In the genomic region with DNA sequence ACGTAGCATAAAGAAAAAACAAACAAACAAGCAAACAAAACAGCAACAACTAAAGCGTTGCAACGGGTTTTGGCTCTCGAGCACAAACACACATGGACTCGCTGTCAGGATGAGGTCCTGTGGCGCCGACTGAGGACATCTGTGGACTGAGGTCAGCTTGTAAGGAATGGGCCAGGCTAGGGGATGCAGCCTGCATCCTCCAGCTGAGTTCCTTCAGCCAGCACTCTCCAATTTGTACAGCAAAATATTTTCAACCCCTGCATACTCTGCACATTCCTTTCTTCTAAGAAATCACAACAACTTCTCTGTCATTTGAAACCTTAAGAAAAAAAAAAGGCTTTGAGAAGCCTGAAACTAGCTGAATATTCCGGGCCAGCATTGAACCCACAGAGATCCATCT, we compare ENCODE assay signal across 11 mouse cellular contexts.
DNase-seq lines count a peak whose midpoint lies in the region; ATAC-seq lines count a peak whose summit lies in the region.
"Had no signal": no experiment of that assay in that cellular context is flagged by ENCODE, and none has a peak within 500 bp of the region (broad histone marks: within the 10 kb centered on the region; RNA-seq: fewer than 3 reads in every experiment).

No protein-coding gene starts in this region.

- peak; percentile 96 for ATAC-seq in lung, embryonic 15.5 days (ENCODE audit: borderline replicate concordance, extremely low read depth, low FRiP score, low TSS enrichment)
- no peak for ATAC-seq in megakaryocyte progenitor cell, adult 5-6 weeks (replicated peaks; ENCODE audit: poor library complexity)
- no peak for ATAC-seq in forebrain, embryonic 13.5 days
- ATAC-seq: midbrain, embryonic 15.5 days had no signal

- no peak overlapping the region for H3K9ac ChIP-seq in lung, embryonic 15.5 days
- no peak overlapping the region for H3K9ac ChIP-seq in forebrain, embryonic 13.5 days
- H3K9ac ChIP-seq: midbrain, embryonic 15.5 days had no signal

- WGBS in lung, embryonic 15.5 days = 41% methylated on average over 8 of the region's 8 CpGs
- 86% methylated on average over 8 of the region's 8 CpGs for WGBS in forebrain, embryonic 13.5 days

- H3K36me3 ChIP-seq in lung, embryonic 15.5 days = no peaks in the 10 kb centered on the region
- no peaks in the 10 kb centered on the region for H3K36me3 ChIP-seq in forebrain, embryonic 13.5 days (ENCODE audit: poor library complexity, severe bottlenecking)
- H3K36me3 ChIP-seq: midbrain, embryonic 15.5 days had no signal

- H3K4me1 ChIP-seq in lung, embryonic 15.5 days = peaks cover 19% of the 10 kb centered on the region
- no peaks in the 10 kb centered on the region for H3K4me1 ChIP-seq in forebrain, embryonic 13.5 days
- H3K4me1 ChIP-seq: midbrain, embryonic 15.5 days had no signal

- peak overlapping the region; percentile 90 for H3K27ac ChIP-seq in lung, embryonic 15.5 days
- H3K27ac ChIP-seq in forebrain, embryonic 13.5 days = no peak overlapping the region
- H3K27ac ChIP-seq: midbrain, embryonic 15.5 days had no signal

- H3K9me3 ChIP-seq in lung, embryonic 15.5 days = no peaks in the 10 kb centered on the region
- H3K9me3 ChIP-seq in forebrain, embryonic 13.5 days (replicated peaks) = no peaks in the 10 kb centered on the region
- H3K9me3 ChIP-seq: midbrain, embryonic 15.5 days had no signal

- no peaks in the 10 kb centered on the region for H3K27me3 ChIP-seq in lung, embryonic 15.5 days
- H3K27me3 ChIP-seq in forebrain, embryonic 13.5 days = no peaks in the 10 kb centered on the region
- H3K27me3 ChIP-seq: midbrain, embryonic 15.5 days had no signal

- H3K4me2 ChIP-seq in lung, embryonic 15.5 days = no peak overlapping the region
- no peak overlapping the region for H3K4me2 ChIP-seq in forebrain, embryonic 13.5 days
- H3K4me2 ChIP-seq: midbrain, embryonic 15.5 days had no signal

- DNase-seq in urinary bladder, postnatal 14 days (ENCODE audit: low spot score) = peak; percentile 71
- DNase-seq in urinary bladder, postnatal 10 days (ENCODE audit: low spot score) = no peak
- DNase-seq in kidney, adult 11 months = peak; percentile 46
- no peak for DNase-seq in cerebellum, adult 9-11 months
- no peak for DNase-seq in retina, postnatal 1 day
- DNase-seq: cerebellum, postnatal 10 days; right cerebral cortex, postnatal 4 days had no signal

- no peak overlapping the region for H3K4me3 ChIP-seq in lung, embryonic 15.5 days
- no peak overlapping the region for H3K4me3 ChIP-seq in forebrain, embryonic 13.5 days
- H3K4me3 ChIP-seq: midbrain, embryonic 15.5 days had no signal

Comparison
In these comparisons a context has a peak if more than half of its experiments do, and no peak if none do; other contexts are left out.
1. DNase-seq: peak in urinary bladder, postnatal 14 days (single experiment) and kidney, adult 11 months (single experiment); none in urinary bladder, postnatal 10 days (single experiment), cerebellum, adult 9-11 months (single experiment) and retina, postnatal 1 day (single experiment).